Mouse (Mus musculus) neural tube, embryonic 12.5 days (tissue): ENCODE measurements at regions not wholly inside any gene's neighbourhood (a gene's known extent, or its start where the extent isn't known, plus 50 kb on each side); places are given as distances from the start of the nearest gene placed in this dataset.

Source experiments
- ATAC-seq: fragments of 200-750 bp; cut with Nextera tagmentation; 2 replicates; pipeline ENCODE4 v1.8.0; 2017; ENCODE audit warnings: low read depth, mild to moderate bottlenecking, moderate TSS enrichment, moderate library complexity; ENCODE audit not compliant: low FRiP score
- H3K27ac ChIP-seq: fragments of 300-500 bp; sonication (generic); 2 replicates; pipeline ENCODE4 v1.5.1; 2016
- H3K27me3 ChIP-seq: fragments of 300-500 bp; sonication (generic); replicated peaks from 2 replicates; pipeline ENCODE4 v1.6.1; 2016; ENCODE audit warnings: mild to moderate bottlenecking
- H3K36me3 ChIP-seq: fragments of 300-500 bp; sonication (generic); 2 replicates; pipeline ENCODE4 v1.6.1; 2016; ENCODE audit warnings: mild to moderate bottlenecking
- H3K4me1 ChIP-seq: fragments of 300-500 bp; sonication (generic); 2 replicates; pipeline ENCODE4 v1.6.1; 2016
- H3K4me2 ChIP-seq: fragments of 300-500 bp; sonication (generic); replicated peaks from 2 replicates; pipeline ENCODE4 v1.6.1; 2016; ENCODE audit warnings: mild to moderate bottlenecking
- H3K4me3 ChIP-seq: fragments of 300-500 bp; sonication (generic); 2 replicates; pipeline ENCODE4 v1.5.1; 2016
- H3K9ac ChIP-seq: fragments of 300-500 bp; sonication (generic); 2 replicates; pipeline ENCODE4 v1.6.1; 2016; ENCODE audit warnings: mild to moderate bottlenecking
- H3K9me3 ChIP-seq: fragments of 300-500 bp; sonication (generic); 2 replicates; pipeline ENCODE4 v1.6.1; 2016; ENCODE audit warnings: mild to moderate bottlenecking
- WGBS: fragments of 180-500 bp; shearing (Covaris S2); methylation state at CpG from one replicate; pipeline ENCODE4 v1.1.7; 2016; 5-methylcytosine and 5-hydroxymethylcytosine counted together

- ATAC-seq: no peak
- Histone ChIP-seq H3K4me1 (no peaks in the 10 kb centered on the region), H3K4me3 (no peak overlapping the region), H3K27me3 (peaks cover 20% of the 10 kb centered on the region), H3K4me2 (no peak overlapping the region), H3K36me3 (no peaks in the 10 kb centered on the region), H3K27ac (no peak overlapping the region), H3K9me3 (no peaks in the 10 kb centered on the region), H3K9ac (no peak overlapping the region)
- 92% methylated on average over 6 of the region's 6 CpGs for WGBS
These were observed 290.8 kb downstream of the Rpl36a-ps1 start for GRCm38 (mm10) chr14:98703289-98703688.

- Histone ChIP-seq H3K9ac (no peak overlapping the region), H3K4me2 (no peak overlapping the region), H3K4me1 (no peaks in the 10 kb centered on the region), H3K27ac (no peak overlapping the region), H3K27me3 (no peaks in the 10 kb centered on the region), H3K4me3 (no peak overlapping the region), H3K9me3 (no peaks in the 10 kb centered on the region), H3K36me3 (no peaks in the 10 kb centered on the region)
- ATAC-seq: no peak
- WGBS: 54% methylated on average over 4 of the region's 4 CpGs
These were observed 337.6 kb downstream of the Rpl36a-ps1 start for GRCm38 (mm10) chr14:98656533-98656932.

- Histone ChIP-seq H3K36me3 (no peaks in the 10 kb centered on the region), H3K4me3 (no peak overlapping the region), H3K4me1 (no peaks in the 10 kb centered on the region), H3K27ac (no peak overlapping the region), H3K4me2 (no peak overlapping the region), H3K27me3 (no peaks in the 10 kb centered on the region), H3K9ac (no peak overlapping the region), H3K9me3 (no peaks in the 10 kb centered on the region)
- WGBS: 81% methylated on average over 6 of the region's 6 CpGs
- no peak for ATAC-seq
These were observed 339.8 kb downstream of the Rpl36a-ps1 start for GRCm38 (mm10) chr14:98654191-98654809.

GRCm38 (mm10) chr14:98651221-98651620, 342.9 kb downstream of the Rpl36a-ps1 start:
- H3K4me2 ChIP-seq: no peak overlapping the region
- H3K4me1 ChIP-seq: no peaks in the 10 kb centered on the region
- no peaks in the 10 kb centered on the region for H3K36me3 ChIP-seq
- ATAC-seq: no peak
- 86% methylated on average over 6 of the region's 6 CpGs for WGBS
- H3K9ac ChIP-seq: no peak overlapping the region
- no peaks in the 10 kb centered on the region for H3K27me3 ChIP-seq
- no peaks in the 10 kb centered on the region for H3K9me3 ChIP-seq
- H3K27ac ChIP-seq: no peak overlapping the region
- no peak overlapping the region for H3K4me3 ChIP-seq

- no peak overlapping the region for H3K4me2 ChIP-seq
- WGBS: 61% methylated on average over 4 of the region's 4 CpGs
- no peak overlapping the region for H3K27ac ChIP-seq
- H3K4me3 ChIP-seq: no peak overlapping the region
- H3K4me1 ChIP-seq: no peaks in the 10 kb centered on the region
- no peak overlapping the region for H3K9ac ChIP-seq
- H3K36me3 ChIP-seq: no peaks in the 10 kb centered on the region
- H3K9me3 ChIP-seq: no peaks in the 10 kb centered on the region
- ATAC-seq: no peak
- H3K27me3 ChIP-seq: no peaks in the 10 kb centered on the region
These were observed 343.6 kb downstream of the Rpl36a-ps1 start for GRCm38 (mm10) chr14:98650520-98650919.

GRCm38 (mm10) chr14:98647614-98648013, 346.5 kb downstream of the Rpl36a-ps1 start:
- H3K36me3 ChIP-seq: no peaks in the 10 kb centered on the region
- H3K4me2 ChIP-seq: no peak overlapping the region
- H3K9me3 ChIP-seq: no peaks in the 10 kb centered on the region
- 76% methylated on average over 4 of the region's 4 CpGs for WGBS
- no peak overlapping the region for H3K27ac ChIP-seq
- H3K9ac ChIP-seq: no peak overlapping the region
- H3K4me3 ChIP-seq: no peak overlapping the region
- no peaks in the 10 kb centered on the region for H3K27me3 ChIP-seq
- ATAC-seq: no peak
- no peaks in the 10 kb centered on the region for H3K4me1 ChIP-seq

- Histone ChIP-seq H3K27me3 (no peaks in the 10 kb centered on the region), H3K4me1 (no peaks in the 10 kb centered on the region), H3K27ac (no peak overlapping the region), H3K36me3 (no peaks in the 10 kb centered on the region), H3K9ac (no peak overlapping the region), H3K4me2 (no peak overlapping the region), H3K9me3 (no peaks in the 10 kb centered on the region), H3K4me3 (no peak overlapping the region)
- no peak for ATAC-seq
- 69% methylated on average over 1 of the region's 1 CpGs for WGBS
These were observed 350.4 kb downstream of the Rpl36a-ps1 start for GRCm38 (mm10) chr14:98643756-98644155.

GRCm38 (mm10) chr14:98642661-98643331, 351.3 kb downstream of the Rpl36a-ps1 start:
- no peak overlapping the region for H3K4me2 ChIP-seq
- H3K27me3 ChIP-seq: no peaks in the 10 kb centered on the region
- 27% methylated on average over 4 of the region's 4 CpGs for WGBS
- no peaks in the 10 kb centered on the region for H3K9me3 ChIP-seq
- no peak overlapping the region for H3K4me3 ChIP-seq
- H3K36me3 ChIP-seq: no peaks in the 10 kb centered on the region
- no peak overlapping the region for H3K27ac ChIP-seq
- H3K4me1 ChIP-seq: no peaks in the 10 kb centered on the region
- peak; percentile 52 for ATAC-seq
- no peak overlapping the region for H3K9ac ChIP-seq

- ATAC-seq: no peak
- H3K4me3 ChIP-seq: no peak overlapping the region
- H3K4me2 ChIP-seq: no peak overlapping the region
- no peak overlapping the region for H3K9ac ChIP-seq
- 76% methylated on average over 4 of the region's 4 CpGs for WGBS
- H3K36me3 ChIP-seq: no peaks in the 10 kb centered on the region
- no peaks in the 10 kb centered on the region for H3K9me3 ChIP-seq
- H3K4me1 ChIP-seq: no peaks in the 10 kb centered on the region
- H3K27me3 ChIP-seq: no peaks in the 10 kb centered on the region
- H3K27ac ChIP-seq: no peak overlapping the region
These were observed 365.1 kb downstream of the Rpl36a-ps1 start for GRCm38 (mm10) chr14:98629026-98629425.

- WGBS: 79% methylated on average over 7 of the region's 7 CpGs
- Histone ChIP-seq H3K9ac (no peak overlapping the region), H3K27me3 (no peaks in the 10 kb centered on the region), H3K4me3 (no peak overlapping the region), H3K27ac (no peak overlapping the region), H3K4me2 (no peak overlapping the region), H3K4me1 (no peaks in the 10 kb centered on the region), H3K36me3 (no peaks in the 10 kb centered on the region), H3K9me3 (no peaks in the 10 kb centered on the region)
- no peak for ATAC-seq
These were observed 367.6 kb downstream of the Rpl36a-ps1 start for GRCm38 (mm10) chr14:98626476-98626875.

- no peak overlapping the region for H3K4me3 ChIP-seq
- no peaks in the 10 kb centered on the region for H3K9me3 ChIP-seq
- H3K9ac ChIP-seq: no peak overlapping the region
- no peaks in the 10 kb centered on the region for H3K27me3 ChIP-seq
- ATAC-seq: no peak
- WGBS: 83% methylated on average over 4 of the region's 4 CpGs
- no peak overlapping the region for H3K27ac ChIP-seq
- H3K4me2 ChIP-seq: no peak overlapping the region
- H3K4me1 ChIP-seq: no peaks in the 10 kb centered on the region
- no peaks in the 10 kb centered on the region for H3K36me3 ChIP-seq
These were observed 368.3 kb downstream of the Rpl36a-ps1 start for GRCm38 (mm10) chr14:98625867-98626266.

GRCm38 (mm10) chr14:98605772-98606171, 388.3 kb downstream of the Rpl36a-ps1 start:
- no peaks in the 10 kb centered on the region for H3K4me1 ChIP-seq
- H3K9me3 ChIP-seq: no peaks in the 10 kb centered on the region
- no peak overlapping the region for H3K9ac ChIP-seq
- H3K27ac ChIP-seq: no peak overlapping the region
- H3K27me3 ChIP-seq: no peaks in the 10 kb centered on the region
- no peaks in the 10 kb centered on the region for H3K36me3 ChIP-seq
- H3K4me3 ChIP-seq: no peak overlapping the region
- no peak for ATAC-seq
- 63% methylated on average over 2 of the region's 2 CpGs for WGBS
- no peak overlapping the region for H3K4me2 ChIP-seq

- Histone ChIP-seq H3K9me3 (no peaks in the 10 kb centered on the region), H3K27me3 (no peaks in the 10 kb centered on the region), H3K4me3 (no peak overlapping the region), H3K36me3 (no peaks in the 10 kb centered on the region), H3K4me2 (no peak overlapping the region), H3K27ac (no peak overlapping the region), H3K4me1 (no peaks in the 10 kb centered on the region), H3K9ac (no peak overlapping the region)
- no peak for ATAC-seq
- 90% methylated on average over 2 of the region's 2 CpGs for WGBS
These were observed 397.9 kb downstream of the Rpl36a-ps1 start for GRCm38 (mm10) chr14:98596252-98596651.
